Mouse (Mus musculus) C2C12 (cell line): ENCODE data around the gene Pacsin3.

Experiments used
- CTCF ChIP-seq: IDR thresholded peaks from one replicate; pipeline ENCODE4 v1.5.1; 2011; ENCODE audit not compliant: control insufficient read depth, insufficient read depth, insufficient read length
- FOSL1 ChIP-seq: IDR thresholded peaks from one replicate; pipeline ENCODE4 v1.8.0; 2011; ENCODE audit warnings: mild to moderate bottlenecking, low read length; ENCODE audit not compliant: poor library complexity, insufficient read depth, severe bottlenecking
- MAX ChIP-seq: IDR thresholded peaks from one replicate; pipeline ENCODE4 v1.6.1; 2011; ENCODE audit warnings: mild to moderate bottlenecking, control low read depth
- USF1 ChIP-seq: IDR thresholded peaks from one replicate; pipeline ENCODE4 v1.6.1; 2011; ENCODE audit warnings: low read depth, mild to moderate bottlenecking, control low read depth, moderate library complexity

DNA sequence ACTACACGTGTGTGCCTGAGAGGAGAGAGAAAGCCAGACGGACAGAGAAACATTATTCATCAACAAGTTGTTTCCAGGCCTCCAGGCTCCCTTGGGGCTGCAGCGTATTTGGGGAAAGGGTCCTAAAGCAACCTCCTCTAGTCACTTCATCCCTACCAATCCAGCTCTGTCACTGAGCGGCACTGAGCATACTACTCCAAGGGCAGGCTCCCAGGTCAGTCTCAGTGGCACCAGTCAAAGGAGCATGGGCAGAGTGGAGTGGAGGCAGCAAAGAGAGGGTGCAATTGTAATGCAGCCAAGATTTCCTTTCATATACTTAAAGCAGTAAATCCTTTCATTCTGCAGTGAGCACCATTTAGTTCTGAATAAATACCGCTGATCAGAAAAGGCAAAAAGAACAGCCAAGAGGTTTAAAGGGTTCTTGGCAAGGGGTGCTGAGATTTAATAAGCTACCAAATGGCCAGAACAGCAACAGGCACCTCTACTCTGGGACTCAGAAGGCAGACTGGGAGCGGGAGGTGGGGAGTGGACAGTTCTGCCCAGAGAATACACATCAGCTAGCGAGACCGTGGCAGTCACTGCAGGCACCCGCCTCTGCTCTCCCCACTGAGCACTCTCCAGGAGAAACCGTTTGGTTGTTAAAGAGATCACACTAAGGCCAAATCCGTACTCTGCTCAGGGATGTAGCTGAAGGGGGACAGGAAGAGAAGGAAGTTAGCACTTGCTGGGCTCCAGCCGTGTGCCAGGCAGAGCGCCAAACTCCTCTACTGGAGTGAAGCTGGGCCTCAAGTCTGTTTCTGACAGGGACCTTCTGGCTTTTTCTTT is 28.8 kb downstream of the Pacsin3 start:
- no peak for TF ChIP-seq MAX
- TF ChIP-seq CTCF = no peak
- no peak for TF ChIP-seq USF1
- TF ChIP-seq FOSL1 = no peak
